ENCODE assay signal across 29 mouse cellular contexts in genomic region chr5:124844929-124845328, GRCm38 (mm10). TPM values are rescaled to one million over a fixed set of nuclear protein-coding genes. Genes with fewer than 3 reads are reported as not detected.
A peak's percentile ranks its signal among the peaks of the same experiment; 100 is the strongest.
DNase-seq lines count a peak whose midpoint lies in the region; ATAC-seq lines count a peak whose summit lies in the region.
"Had no signal": no experiment of that assay in that cellular context is flagged by ENCODE, and none has a peak within 500 bp of the region (broad histone marks: within the 10 kb centered on the region; RNA-seq: fewer than 3 reads in every experiment).

No protein-coding gene starts in this region.

- no peak for ATAC-seq in heart, embryonic 13.5 days (ENCODE audit: extremely low read depth, insufficient number of reproducible peaks, low FRiP score, low TSS enrichment)
- ATAC-seq in midbrain, embryonic 11.5 days (ENCODE audit: low FRiP score), result no peak
- ATAC-seq in midbrain, embryonic 15.5 days (replicated peaks), result no peak
- peak; percentile 45; the same call in 1 of the 2 replicates for ATAC-seq in common myeloid progenitor, adult 5-6 weeks (replicated peaks; ENCODE audit: low read depth, poor library complexity, severe bottlenecking)
- ATAC-seq: activated CD4-positive, CD25-positive, alpha-beta regulatory T cell, adult 4 months; forebrain, embryonic 13.5 days; forebrain, embryonic 16.5 days; hindbrain, embryonic 16.5 days; intestine, embryonic 15.5 days had no signal

- peak overlapping the region; percentile 44 for H3K27ac ChIP-seq in heart, embryonic 13.5 days (replicated peaks)
- H3K27ac ChIP-seq in midbrain, embryonic 11.5 days (ENCODE audit: low read depth, low read length), result no peak overlapping the region
- no peak overlapping the region for H3K27ac ChIP-seq in midbrain, embryonic 15.5 days
- H3K27ac ChIP-seq: forebrain, embryonic 10.5 days; forebrain, embryonic 13.5 days; heart, embryonic 15.5 days; hindbrain, embryonic 10.5 days; intestine, embryonic 15.5 days had no signal

- H3K9ac ChIP-seq in heart, embryonic 13.5 days, result no peak overlapping the region; the same call in 1 of the 2 replicates
- no peak overlapping the region for H3K9ac ChIP-seq in midbrain, embryonic 11.5 days (ENCODE audit: low read length)
- no peak overlapping the region for H3K9ac ChIP-seq in midbrain, embryonic 15.5 days
- H3K9ac ChIP-seq: forebrain, embryonic 13.5 days; heart, embryonic 15.5 days; hindbrain, embryonic 13.5 days; intestine, embryonic 15.5 days had no signal

- H3K4me1 ChIP-seq in heart, embryonic 13.5 days, result peaks cover 46% of the 10 kb centered on the region
- H3K4me1 ChIP-seq in midbrain, embryonic 11.5 days (ENCODE audit: control insufficient read depth, insufficient read depth, low read length), result no peaks in the 10 kb centered on the region
- H3K4me1 ChIP-seq in midbrain, embryonic 15.5 days, result peaks cover 11% of the 10 kb centered on the region
- H3K4me1 ChIP-seq: forebrain, embryonic 10.5 days; intestine, embryonic 15.5 days had no signal

- H3K9me3 ChIP-seq in heart, embryonic 13.5 days, result no peaks in the 10 kb centered on the region
- no peaks in the 10 kb centered on the region for H3K9me3 ChIP-seq in midbrain, embryonic 11.5 days (ENCODE audit: control insufficient read depth, low read length)
- no peaks in the 10 kb centered on the region for H3K9me3 ChIP-seq in midbrain, embryonic 15.5 days
- H3K9me3 ChIP-seq: forebrain, embryonic 10.5 days; forebrain, embryonic 13.5 days; G1E; heart, embryonic 15.5 days; hindbrain, embryonic 10.5 days; hindbrain, embryonic 13.5 days; intestine, embryonic 15.5 days had no signal

- no peak overlapping the region for H3K4me3 ChIP-seq in heart, embryonic 13.5 days
- no peak overlapping the region for H3K4me3 ChIP-seq in midbrain, embryonic 11.5 days (ENCODE audit: low read depth, low read length)
- H3K4me3 ChIP-seq in midbrain, embryonic 15.5 days, result no peak overlapping the region
- H3K4me3 ChIP-seq: forebrain, embryonic 10.5 days; forebrain, embryonic 13.5 days; heart, embryonic 15.5 days; hindbrain, embryonic 10.5 days; hindbrain, embryonic 13.5 days; intestine, embryonic 15.5 days had no signal

- H3K36me3 ChIP-seq in heart, embryonic 13.5 days, result no peaks in the 10 kb centered on the region
- no peaks in the 10 kb centered on the region for H3K36me3 ChIP-seq in midbrain, embryonic 11.5 days (ENCODE audit: control insufficient read depth, insufficient read depth, low read length)
- no peaks in the 10 kb centered on the region for H3K36me3 ChIP-seq in midbrain, embryonic 15.5 days (replicated peaks)
- H3K36me3 ChIP-seq: forebrain, embryonic 10.5 days; G1E; heart, embryonic 15.5 days; hindbrain, embryonic 10.5 days; intestine, embryonic 15.5 days had no signal

- intact Hi-C loops in heart, postnatal 25 days (cut with DNase I), result no loop called here
- intact Hi-C loops in left cerebral cortex, postnatal 14 days (cut with DNase I), result no loop called here

- 9% methylated on average over 4 of the region's 4 CpGs for WGBS in heart, embryonic 13.5 days
- WGBS in midbrain, embryonic 11.5 days, result 84% methylated on average over 4 of the region's 4 CpGs
- 71% methylated on average over 4 of the region's 4 CpGs for WGBS in midbrain, embryonic 15.5 days

- DNase-seq in heart, postnatal 25 days (ENCODE audit: low spot score), result no peak
- DNase-seq in midbrain, embryonic 11.5 days (ENCODE audit: low spot score, missing footprints), result peak; percentile 35
- peak; percentile 26 for DNase-seq in 416B (ENCODE audit: low read depth)
- DNase-seq in left cerebral cortex, postnatal 14 days (ENCODE audit: low spot score in 2 of 2), result no peak
- DNase-seq in Muller cell, postnatal 12 days (ENCODE audit: inconsistent ontology term), result no peak
- DNase-seq: adrenal gland, adult 8-10 months; adrenal gland, postnatal 25 days; B cell, adult 2 months; cerebellum, adult 11-12 months; cerebellum, adult 8-10 months; cerebellum, postnatal 10 days; cerebellum, postnatal 36 days; gastrocnemius, postnatal 10 days; gastrocnemius, postnatal 36 days; heart, postnatal 14 days had no signal

- H3K27me3 ChIP-seq in heart, embryonic 13.5 days (replicated peaks), result peaks cover 75% of the 10 kb centered on the region
- H3K27me3 ChIP-seq in midbrain, embryonic 11.5 days (ENCODE audit: control insufficient read depth, insufficient read depth, low read length), result no peaks in the 10 kb centered on the region
- no peaks in the 10 kb centered on the region for H3K27me3 ChIP-seq in midbrain, embryonic 15.5 days (replicated peaks)
- H3K27me3 ChIP-seq: CH12.LX; forebrain, embryonic 13.5 days; hindbrain, embryonic 13.5 days; intestine, embryonic 15.5 days had no signal

- no peak overlapping the region for H3K4me2 ChIP-seq in heart, embryonic 13.5 days
- H3K4me2 ChIP-seq in midbrain, embryonic 11.5 days, result no peak overlapping the region
- no peak overlapping the region for H3K4me2 ChIP-seq in midbrain, embryonic 15.5 days
- H3K4me2 ChIP-seq: forebrain, embryonic 13.5 days; heart, embryonic 15.5 days; hindbrain, embryonic 13.5 days; intestine, embryonic 15.5 days had no signal

RNA-seq across cellular contexts. Expression of gene Ccdc92, which starts 17.3 kb away (rescaled TPM):
- polyA plus RNA-seq in heart, embryonic 13.5 days (2015; fragmentation: Nextera tagmentation; extraction: Ambion mirVana), result 3.7 and 4.4 TPM in 2 replicates
- total RNA-seq in heart, postnatal 25 days (2021), result 1 to 10 TPM in 1 of 2 experiments, under 1 TPM in 1; 0.98 to 1.1 TPM
- polyA plus RNA-seq in midbrain, embryonic 11.5 days (2014; fragmentation: Nextera tagmentation; extraction: Ambion mirVana), result 11.9 and 13.9 TPM in 2 replicates
- 43.6 TPM in 2 replicates for polyA plus RNA-seq in midbrain, embryonic 15.5 days (2015; fragmentation: Nextera tagmentation; extraction: Ambion mirVana)
- 0.87 TPM in 1 of 2 replicates, not detected in the other for total RNA-seq in common myeloid progenitor, adult 5-6 weeks (2017)
- total RNA-seq in left cerebral cortex, postnatal 14 days (2021), result 10 to 100 TPM; 52.1 to 53.0 TPM

RNA-seq across cellular contexts. Expression of gene Zfp664, which starts 17.6 kb away (rescaled TPM):
- polyA plus RNA-seq in heart, embryonic 13.5 days (2015; fragmentation: Nextera tagmentation; extraction: Ambion mirVana), result 59.2 and 59.8 TPM in 2 replicates
- total RNA-seq in heart, postnatal 25 days (2021), result 10 to 100 TPM; 39.2 to 46.1 TPM
- 133 and 160 TPM in 2 replicates for polyA plus RNA-seq in midbrain, embryonic 11.5 days (2014; fragmentation: Nextera tagmentation; extraction: Ambion mirVana)
- 117 and 126 TPM in 2 replicates for polyA plus RNA-seq in midbrain, embryonic 15.5 days (2015; fragmentation: Nextera tagmentation; extraction: Ambion mirVana)
- 30.4 and 31.2 TPM in 2 replicates for total RNA-seq in common myeloid progenitor, adult 5-6 weeks (2017)
- 10 to 100 TPM; 55.7 to 60.3 TPM for total RNA-seq in left cerebral cortex, postnatal 14 days (2021)

Comparison
In these comparisons a context has a peak if more than half of its experiments do, and no peak if none do; other contexts are left out.
1. DNase-seq: peak in midbrain, embryonic 11.5 days (single experiment) and 416B (single experiment); none in heart, postnatal 25 days (single experiment), left cerebral cortex, postnatal 14 days (0 of 2) and Muller cell, postnatal 12 days (single experiment).
2. RNA of gene Ccdc92, which starts 17.3 kb away (total RNA-seq): 52.1 to 53.0 TPM in left cerebral cortex, postnatal 14 days; 0.98 to 1.1 TPM in heart, postnatal 25 days and 0.87 TPM in common myeloid progenitor, adult 5-6 weeks; every median in the first group is over 10 times any median in the second.